20 mouse cellular contexts compared by ENCODE assay signal in the genomic region with DNA sequence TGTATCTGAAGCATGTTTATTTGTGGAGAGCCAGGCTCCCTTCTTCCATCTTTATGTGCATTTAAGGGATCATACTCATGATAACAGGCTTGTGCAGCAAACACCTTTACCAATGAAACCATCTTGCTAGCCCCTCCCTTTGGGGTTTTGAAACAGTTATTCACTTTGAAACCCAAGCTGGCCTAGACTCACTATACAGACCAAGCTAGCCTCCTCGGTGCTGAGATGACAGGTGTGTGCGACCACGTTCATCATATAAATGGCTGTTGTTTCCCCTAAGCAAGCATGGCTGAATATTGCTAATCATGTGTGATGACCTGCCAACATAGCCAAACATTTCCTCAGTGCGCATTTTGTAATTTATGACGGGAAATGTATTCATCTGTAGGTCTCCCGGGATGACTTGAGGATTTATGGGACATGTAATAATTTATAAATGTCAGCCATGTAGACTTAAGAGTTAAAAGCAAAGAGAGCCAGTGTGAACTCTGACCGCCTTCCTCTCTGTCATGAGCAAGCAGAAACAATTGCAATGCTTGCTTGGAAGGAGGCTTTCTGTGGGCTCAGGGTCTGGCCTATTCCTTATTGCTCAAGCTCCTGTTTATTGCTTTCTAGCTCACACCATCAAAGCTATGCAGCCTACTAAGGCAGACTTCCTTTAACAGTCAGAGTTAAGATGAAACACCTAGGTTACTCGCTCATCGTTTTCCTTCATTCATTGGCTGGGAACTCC.
DNase-seq lines count a peak whose midpoint lies in the region; ATAC-seq lines count a peak whose summit lies in the region.
"Had no signal": no experiment of that assay in that cellular context is flagged by ENCODE, and none has a peak within 500 bp of the region (broad histone marks: within the 10 kb centered on the region; RNA-seq: fewer than 3 reads in every experiment).

No protein-coding gene starts in this region.

- no peaks in the 10 kb centered on the region for H3K27me3 ChIP-seq in kidney, embryonic 14.5 days (ENCODE audit: control insufficient read depth, insufficient read depth, low read length)
- H3K27me3 ChIP-seq: CH12.LX had no signal

- H3K4me1 ChIP-seq in kidney, embryonic 14.5 days (ENCODE audit: control insufficient read depth, insufficient read depth, low read length), result peaks cover 13% of the 10 kb centered on the region
- H3K4me1 ChIP-seq: heart, embryonic 10.5 days had no signal

- peak; percentile 49; the same call in 1 of the 2 replicates for ATAC-seq in kidney, embryonic 14.5 days (ENCODE audit: low FRiP score, low TSS enrichment)
- ATAC-seq: liver, postnatal 0 days had no signal

- intact Hi-C loops in gastrocnemius, postnatal 14 days (cut with DNase I; ENCODE audit: low total_unique reads), result no loop called here
- intact Hi-C loops in gastrocnemius, postnatal 36 days (cut with DNase I), result no loop called here

- no peaks in the 10 kb centered on the region for H3K36me3 ChIP-seq in kidney, embryonic 14.5 days (ENCODE audit: control insufficient read depth, insufficient read depth, low read length)

- no peak overlapping the region for H3K4me3 ChIP-seq in kidney, embryonic 14.5 days (ENCODE audit: low read length)
- H3K4me3 ChIP-seq: heart, embryonic 10.5 days; myocyte had no signal

- no peaks in the 10 kb centered on the region for H3K9me3 ChIP-seq in kidney, embryonic 14.5 days (ENCODE audit: control insufficient read depth, low read length)
- H3K9me3 ChIP-seq: heart, embryonic 10.5 days had no signal

- H3K4me2 ChIP-seq in kidney, embryonic 14.5 days (replicated peaks; ENCODE audit: low read depth, low read length), result no peak overlapping the region
- H3K4me2 ChIP-seq: hindbrain, embryonic 14.5 days; midbrain, embryonic 11.5 days had no signal

- H3K9ac ChIP-seq in kidney, embryonic 14.5 days (ENCODE audit: low read depth, low read length), result no peak overlapping the region
- H3K9ac ChIP-seq: hindbrain, embryonic 14.5 days; liver, postnatal 0 days had no signal

- H3K27ac ChIP-seq in kidney, embryonic 14.5 days (ENCODE audit: low read depth, low read length), result no peak overlapping the region
- H3K27ac ChIP-seq: heart, embryonic 10.5 days; hindbrain, embryonic 14.5 days had no signal

- no peak for DNase-seq in kidney, postnatal 25 days
- peak; percentile 4 for DNase-seq in urinary bladder, postnatal 14 days (ENCODE audit: low spot score)
- no peak for DNase-seq in urinary bladder, postnatal 4 days (ENCODE audit: low spot score in 2 of 2)
- DNase-seq in large intestine, adult 2 months (ENCODE audit: low read depth, low spot score), result peak; percentile 36
- no peak for DNase-seq in frontal cortex, postnatal 25 days (ENCODE audit: low spot score in 2 of 2)
- no peak for DNase-seq in gastrocnemius, postnatal 14 days
- DNase-seq in gastrocnemius, postnatal 36 days, result no peak
- DNase-seq: adrenal gland, adult 2 months; cerebellum, postnatal 25 days; heart, postnatal 10 days; liver; liver, postnatal 0 days; lung, postnatal 14 days; right cerebral cortex, adult 18-20 months had no signal

- 25% methylated on average over 9 of the region's 9 CpGs for WGBS in kidney, embryonic 14.5 days
- 22% methylated on average over 9 of the region's 9 CpGs for WGBS in large intestine, adult 2 months

Comparison
In these comparisons a context has a peak if more than half of its experiments do, and no peak if none do; other contexts are left out.
1. DNase-seq: peak in urinary bladder, postnatal 14 days (single experiment) and large intestine, adult 2 months (single experiment); none in kidney, postnatal 25 days (0 of 2), urinary bladder, postnatal 4 days (0 of 2), frontal cortex, postnatal 25 days (0 of 2), gastrocnemius, postnatal 14 days (single experiment) and gastrocnemius, postnatal 36 days (0 of 2).